Mouse (Mus musculus): ENCODE results near the gene Nup107.
"Not testable (repeated sequence)": the region's sequence is repeated elsewhere in the genome, so short reads cannot be mapped to it uniquely, and the experiment has no call there.

Nup107 gene

GRCm38 (mm10) chr10:117738140-117738921 lies 54.2 kb downstream of the Nup107 start:
- in situ Hi-C loops (cut with MseI, MboI) = no loop called here

- in situ Hi-C loops (cut with MseI, MboI) = not testable (repeated sequence)
Observed at GRCm38 (mm10) chr10:117737498-117737897, 55.0 kb downstream of the Nup107 start.

- in situ Hi-C loops (cut with MseI, MboI) = no loop called here
Observed at GRCm38 (mm10) chr10:117737075-117737474, 55.4 kb downstream of the Nup107 start.

- in situ Hi-C loops (cut with MseI, MboI) = no loop called here
Observed at GRCm38 (mm10) chr10:117736573-117736972, 55.9 kb downstream of the Nup107 start.

- in situ Hi-C loops (cut with MseI, MboI) = not testable (repeated sequence)
Observed at GRCm38 (mm10) chr10:117735396-117735795, 57.1 kb downstream of the Nup107 start.

GRCm38 (mm10) chr10:117734104-117734852 lies 58.2 kb downstream of the Nup107 start:
- in situ Hi-C loops (cut with MseI, MboI) = not testable (repeated sequence)

GRCm38 (mm10) chr10:117733626-117734025 lies 58.9 kb downstream of the Nup107 start:
- in situ Hi-C loops (cut with MseI, MboI) = not testable (repeated sequence)

- in situ Hi-C loops (cut with MseI, MboI) = no loop called here
Observed at GRCm38 (mm10) chr10:117732962-117733592, 59.4 kb downstream of the Nup107 start.

GRCm38 (mm10) chr10:117732184-117732583 lies 60.3 kb downstream of the Nup107 start:
- in situ Hi-C loops (cut with MseI, MboI) = no loop called here

GRCm38 (mm10) chr10:117731244-117732101 lies 61.0 kb downstream of the Nup107 start:
- in situ Hi-C loops (cut with MseI, MboI) = no loop called here

GRCm38 (mm10) chr10:117730637-117731203 lies 61.8 kb downstream of the Nup107 start:
- in situ Hi-C loops (cut with MseI, MboI) = no loop called here

GRCm38 (mm10) chr10:117730140-117730539 lies 62.4 kb downstream of the Nup107 start:
- in situ Hi-C loops (cut with MseI, MboI) = no loop called here

- in situ Hi-C loops (cut with MseI, MboI) = no loop called here
Observed at GRCm38 (mm10) chr10:117729139-117729814, 63.2 kb downstream of the Nup107 start.

GRCm38 (mm10) chr10:117728574-117728973 lies 63.9 kb downstream of the Nup107 start:
- in situ Hi-C loops (cut with MseI, MboI) = no loop called here

- in situ Hi-C loops (cut with MseI, MboI) = no loop called here
Observed at GRCm38 (mm10) chr10:117727518-117728110, 64.9 kb downstream of the Nup107 start.

GRCm38 (mm10) chr10:117726888-117727385 lies 65.6 kb downstream of the Nup107 start:
- in situ Hi-C loops (cut with MseI, MboI) = no loop called here

GRCm38 (mm10) chr10:117726350-117726749 lies 66.2 kb downstream of the Nup107 start:
- in situ Hi-C loops (cut with MseI, MboI) = no loop called here

- in situ Hi-C loops (cut with MseI, MboI) = no loop called here
Observed at GRCm38 (mm10) chr10:117725671-117726070, 66.8 kb downstream of the Nup107 start.

- in situ Hi-C loops (cut with MseI, MboI) = no loop called here
Observed at GRCm38 (mm10) chr10:117724804-117725361, 67.6 kb downstream of the Nup107 start.
